Mouse (Mus musculus) heart, embryonic 12.5 days (tissue): ENCODE results near the gene Tmem235. TPM values are rescaled to one million over a fixed set of nuclear protein-coding genes. Genes with fewer than 3 reads are reported as not detected.
A peak's percentile ranks its signal among the peaks of the same experiment; 100 is the strongest.

Experiments
- ATAC-seq: fragments of 200-750 bp; cut with Nextera tagmentation; 2 replicates; pipeline ENCODE4 v1.8.0; 2017; ENCODE audit warnings: moderate TSS enrichment, moderate library complexity; ENCODE audit not compliant: insufficient number of reproducible peaks, low FRiP score
- H3K27ac ChIP-seq: fragments of 300-500 bp; sonication (generic); 2 replicates; pipeline ENCODE4 v1.5.1; 2016; ENCODE audit warnings: mild to moderate bottlenecking, moderate library complexity; ENCODE audit not compliant: poor library complexity, severe bottlenecking
- H3K27me3 ChIP-seq: fragments of 300-500 bp; sonication (generic); replicated peaks from 2 replicates; pipeline ENCODE4 v1.6.1; 2016; ENCODE audit warnings: mild to moderate bottlenecking, moderate library complexity
- H3K36me3 ChIP-seq: fragments of 300-500 bp; sonication (generic); 2 replicates; pipeline ENCODE4 v1.6.1; 2016; ENCODE audit warnings: mild to moderate bottlenecking, moderate library complexity
- H3K4me1 ChIP-seq: fragments of 300-500 bp; sonication (generic); replicated peaks from 2 replicates; pipeline ENCODE4 v1.6.1; 2016; ENCODE audit warnings: mild to moderate bottlenecking
- H3K4me2 ChIP-seq: fragments of 300-500 bp; sonication (generic); 2 replicates; pipeline ENCODE4 v1.6.1; 2016; ENCODE audit warnings: mild to moderate bottlenecking, moderate library complexity
- H3K4me3 ChIP-seq: fragments of 300-500 bp; sonication (generic); 2 replicates; pipeline ENCODE4 v1.5.1; 2016; ENCODE audit warnings: mild to moderate bottlenecking
- H3K9ac ChIP-seq: fragments of 300-500 bp; sonication (generic); 2 replicates; pipeline ENCODE4 v1.6.1; 2016; ENCODE audit warnings: mild to moderate bottlenecking, moderate library complexity
- H3K9me3 ChIP-seq: fragments of 300-500 bp; sonication (generic); replicated peaks from 2 replicates; pipeline ENCODE4 v1.6.1; 2016; ENCODE audit warnings: mild to moderate bottlenecking, moderate library complexity
- WGBS: fragments of 180-500 bp; shearing (Covaris S2); methylation state at CpG from one replicate; pipeline ENCODE4 v1.1.7; 2016; 5-methylcytosine and 5-hydroxymethylcytosine counted together
- polyA plus RNA-seq: library from polyadenylated mRNA; unstranded; fragments of >200 nt; fragmentation: Nextera tagmentation; extraction: Ambion mirVana; gene quantifications from 2 replicates; pipeline ENCODE4 v1.2.1, GENCODE M21; 2016

Gene Tmem235
- polyA plus RNA-seq, 1 experiment from 2014 or later, result not detected

DNA sequence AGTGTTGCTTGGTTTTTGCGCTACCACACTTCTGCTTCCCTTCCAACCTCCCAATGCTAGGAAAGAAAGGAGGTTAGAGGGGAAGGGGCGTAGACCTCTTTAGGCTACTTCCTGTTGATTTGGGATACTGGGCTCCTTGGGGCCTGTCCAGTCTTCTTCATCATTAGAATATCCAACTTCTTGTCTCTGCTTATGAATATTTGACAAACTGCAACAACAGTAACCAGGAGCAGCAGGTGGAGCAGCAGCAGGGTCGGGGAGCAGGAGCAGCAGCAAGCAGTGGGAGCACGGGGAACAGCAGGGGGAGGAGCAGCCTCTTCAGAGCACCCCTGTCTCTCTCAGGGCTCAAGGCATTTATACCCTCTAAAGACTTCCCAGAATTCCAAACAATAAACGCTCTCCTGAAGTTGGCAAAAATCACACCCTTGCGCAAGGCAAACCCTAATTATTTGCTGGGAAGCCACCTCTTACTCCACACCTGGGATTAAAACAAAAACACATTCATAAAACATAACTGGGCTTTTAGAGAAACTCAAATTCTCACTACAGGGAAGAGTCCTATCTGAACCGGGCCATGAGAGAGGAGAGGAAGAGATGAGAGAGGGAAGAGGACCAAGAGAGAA is 12.8 kb upstream of the Tmem235 start:
- no peaks in the 10 kb centered on the region for H3K27me3 ChIP-seq
- WGBS, result 74% methylated on average over 7 of the region's 7 CpGs
- peak overlapping the region; percentile 74; the same call in 1 of the 2 replicates for H3K4me3 ChIP-seq

DNA sequence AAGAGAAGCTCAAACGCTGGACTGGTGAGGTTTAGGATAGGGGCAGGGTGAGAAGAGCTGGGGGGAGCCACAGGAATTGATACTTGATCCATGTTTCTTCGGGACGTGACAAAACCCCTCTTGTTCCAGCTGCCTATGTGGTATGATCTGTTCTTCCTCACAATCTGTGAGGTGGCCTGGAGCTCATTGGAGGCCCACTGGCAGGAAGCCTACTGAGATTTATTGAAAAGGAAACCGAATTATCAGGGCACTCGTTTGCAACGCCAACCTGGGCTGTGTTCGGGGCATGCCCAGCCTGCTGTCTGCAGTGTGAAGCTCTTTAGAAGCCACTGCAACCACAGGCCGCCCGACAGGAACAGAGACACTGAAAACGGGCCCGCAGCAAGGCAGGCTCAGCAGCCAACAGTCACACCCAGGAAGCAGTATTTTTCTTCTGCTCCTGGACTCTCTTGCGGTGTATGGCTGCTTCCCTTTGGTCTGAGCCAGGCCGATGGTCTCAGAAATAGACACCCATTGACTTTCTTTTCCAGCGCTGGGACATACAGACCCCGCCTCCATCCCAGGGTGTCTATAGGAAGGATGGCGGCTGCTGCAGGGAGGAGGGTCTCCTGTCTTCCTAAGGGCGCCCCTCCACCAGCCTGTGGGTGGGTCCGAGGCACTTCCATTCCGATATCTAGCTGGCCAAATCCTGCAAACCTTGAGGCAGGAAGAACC is 12.1 kb upstream of the Tmem235 start:
- Histone ChIP-seq H3K36me3 (peaks cover 23% of the 10 kb centered on the region), H3K9ac (peak overlapping the region; percentile 85), H3K27me3 (no peaks in the 10 kb centered on the region), H3K27ac (peak overlapping the region; percentile 97), H3K4me3 (peak overlapping the region; percentile 74), H3K9me3 (no peaks in the 10 kb centered on the region), H3K4me1 (peaks cover 27% of the 10 kb centered on the region), H3K4me2 (peak overlapping the region; percentile 86)
- ATAC-seq, result peak; percentile 68
- WGBS, result 8% methylated on average over 19 of the region's 19 CpGs

More for the DNA sequence above, 12.8 kb upstream of the Tmem235 start:
- H3K36me3 ChIP-seq, result peaks cover 15% of the 10 kb centered on the region
- peaks cover 27% of the 10 kb centered on the region for H3K4me1 ChIP-seq
- peak overlapping the region; percentile 86 for H3K4me2 ChIP-seq
- no peaks in the 10 kb centered on the region for H3K9me3 ChIP-seq
- no peak for ATAC-seq
- peak overlapping the region; percentile 97 for H3K27ac ChIP-seq
- peak overlapping the region; percentile 85 for H3K9ac ChIP-seq

DNA sequence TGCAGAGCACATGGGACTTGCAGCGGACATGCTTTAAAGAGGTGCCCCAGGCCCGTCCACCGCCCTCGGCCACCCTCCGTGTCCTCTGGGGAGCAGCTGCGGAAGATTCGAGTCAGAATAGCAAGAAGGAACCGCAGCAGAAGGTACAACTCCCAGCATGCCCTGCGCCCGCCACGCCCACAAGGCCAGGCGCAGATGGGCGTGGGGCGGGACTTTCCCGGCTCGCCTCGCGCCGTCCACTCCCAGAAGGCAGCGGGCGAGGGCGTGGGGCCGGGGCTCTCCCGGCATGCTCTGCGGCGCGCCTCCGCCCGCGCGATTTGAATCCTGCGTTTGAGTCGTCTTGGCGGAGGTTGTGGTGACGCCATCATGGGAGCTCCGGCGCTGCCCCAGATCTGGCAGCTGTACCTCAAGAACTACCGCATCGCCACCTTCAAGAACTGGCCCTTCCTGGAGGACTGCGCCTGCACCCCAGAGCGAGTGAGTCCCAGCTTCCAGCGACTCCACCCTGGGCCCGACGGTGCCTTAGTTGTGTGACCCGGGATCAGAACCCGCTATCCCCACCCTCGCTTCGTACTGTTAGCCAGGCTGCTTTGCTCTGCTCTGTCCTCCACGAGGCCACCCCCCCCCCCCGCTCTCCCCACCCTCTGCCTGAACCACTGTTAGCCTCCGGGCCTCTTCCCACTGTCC is 11.4 kb upstream of the Tmem235 start, which contains the start of gene Birc5:
Gene Birc5, plus strand, starts transcription at position 267 of the 687 bp plus-strand sequence.
- H3K4me3 ChIP-seq, result peak within 1 kb of the TSS; percentile 74
- under 1% methylated on average over 51 of the region's 51 CpGs for WGBS
- H3K4me1 ChIP-seq, result peaks cover 27% of the 10 kb centered on the region
- peak; percentile 96 for ATAC-seq
- H3K9me3 ChIP-seq, result no peaks in the 10 kb centered on the region
- H3K9ac ChIP-seq, result peak within 1 kb of the TSS; percentile 85
- peak within 1 kb of the TSS; percentile 97 for H3K27ac ChIP-seq
- H3K4me2 ChIP-seq, result peak within 1 kb of the TSS; percentile 86
- H3K36me3 ChIP-seq, result peaks cover 30% of the 10 kb centered on the region
- no peaks in the 10 kb centered on the region for H3K27me3 ChIP-seq

DNA sequence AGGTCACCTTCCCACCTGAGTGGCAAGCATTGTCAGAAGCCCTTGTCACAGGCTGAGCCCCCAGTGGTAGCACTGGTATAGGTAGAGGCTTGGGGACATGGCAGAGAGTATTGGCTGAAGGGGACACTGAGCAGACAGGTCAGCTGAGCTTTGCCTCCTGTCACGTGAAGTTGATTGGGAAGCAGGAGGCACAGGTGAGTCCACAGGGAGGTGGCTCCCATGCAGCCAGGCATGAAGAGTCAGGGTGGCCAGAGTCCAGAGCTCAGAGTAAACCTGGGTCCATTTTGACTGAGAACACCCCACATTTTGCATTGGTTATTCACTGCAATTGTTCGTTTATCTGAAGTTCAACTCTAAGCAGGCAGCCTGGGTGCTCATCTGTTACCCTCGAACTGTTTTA is 7.7 kb upstream of the Tmem235 start:
- H3K36me3 ChIP-seq, result peaks cover 63% of the 10 kb centered on the region
- H3K4me3 ChIP-seq, result no peak overlapping the region
- H3K4me1 ChIP-seq, result peaks cover 23% of the 10 kb centered on the region
- no peak for ATAC-seq
- no peak overlapping the region for H3K9ac ChIP-seq
- no peak overlapping the region for H3K4me2 ChIP-seq
- WGBS, result 91% methylated on average over 3 of the region's 3 CpGs
- no peaks in the 10 kb centered on the region for H3K27me3 ChIP-seq
- no peaks in the 10 kb centered on the region for H3K9me3 ChIP-seq
- no peak overlapping the region for H3K27ac ChIP-seq

DNA sequence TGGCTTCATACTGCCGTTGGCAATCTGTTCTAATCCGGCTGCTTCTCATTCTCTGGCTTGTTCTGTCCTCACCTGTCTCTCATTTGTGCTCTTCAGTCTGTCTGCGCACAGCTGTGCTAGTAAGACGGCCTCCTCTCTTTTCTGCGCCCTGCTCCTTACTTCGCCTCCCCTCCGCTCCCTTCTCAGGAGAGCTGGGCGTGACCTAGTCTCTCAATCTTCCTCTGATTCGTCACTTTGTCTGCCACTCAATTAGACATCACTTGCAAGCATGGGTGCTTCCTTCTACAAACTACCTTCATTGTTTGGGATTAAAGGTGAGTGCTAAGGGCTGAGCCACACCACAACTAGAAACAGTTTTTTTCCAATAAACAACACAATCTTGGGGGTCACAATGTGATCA is 6.3 kb upstream of the Tmem235 start:
- peaks cover 65% of the 10 kb centered on the region for H3K36me3 ChIP-seq
- ATAC-seq, result no peak
- no peak overlapping the region for H3K27ac ChIP-seq
- H3K4me3 ChIP-seq, result no peak overlapping the region
- H3K9me3 ChIP-seq, result no peaks in the 10 kb centered on the region
- H3K4me1 ChIP-seq, result peaks cover 17% of the 10 kb centered on the region
- WGBS, result 88% methylated on average over 9 of the region's 9 CpGs
- H3K9ac ChIP-seq, result no peak overlapping the region
- H3K27me3 ChIP-seq, result peaks cover 13% of the 10 kb centered on the region
- H3K4me2 ChIP-seq, result no peak overlapping the region

DNA sequence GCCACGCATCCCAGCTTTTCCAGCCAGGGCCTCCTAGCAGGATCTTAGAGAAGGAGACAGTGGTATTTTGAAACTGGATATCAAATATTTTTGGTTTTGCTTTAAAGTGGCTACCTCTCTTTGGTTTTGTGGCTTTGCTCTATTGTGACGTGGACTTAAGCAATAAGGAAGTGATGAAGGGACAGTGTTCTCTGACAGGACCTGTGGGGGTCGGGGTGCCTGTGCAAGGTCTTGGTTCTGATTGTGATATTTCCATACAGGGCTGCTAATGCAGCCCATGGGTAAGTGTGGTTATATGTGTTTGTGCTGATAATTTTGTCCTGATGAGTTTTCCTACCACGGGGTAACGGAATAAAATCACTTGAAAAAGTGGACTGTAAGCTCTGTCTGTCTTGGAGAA is 5.2 kb upstream of the Tmem235 start:
- Histone ChIP-seq H3K4me2 (no peak overlapping the region), H3K9me3 (no peaks in the 10 kb centered on the region), H3K9ac (no peak overlapping the region), H3K27me3 (peaks cover 24% of the 10 kb centered on the region), H3K36me3 (peaks cover 65% of the 10 kb centered on the region), H3K4me3 (no peak overlapping the region), H3K4me1 (peaks cover 12% of the 10 kb centered on the region), H3K27ac (no peak overlapping the region)
- 93% methylated on average over 5 of the region's 5 CpGs for WGBS
- ATAC-seq, result no peak

DNA sequence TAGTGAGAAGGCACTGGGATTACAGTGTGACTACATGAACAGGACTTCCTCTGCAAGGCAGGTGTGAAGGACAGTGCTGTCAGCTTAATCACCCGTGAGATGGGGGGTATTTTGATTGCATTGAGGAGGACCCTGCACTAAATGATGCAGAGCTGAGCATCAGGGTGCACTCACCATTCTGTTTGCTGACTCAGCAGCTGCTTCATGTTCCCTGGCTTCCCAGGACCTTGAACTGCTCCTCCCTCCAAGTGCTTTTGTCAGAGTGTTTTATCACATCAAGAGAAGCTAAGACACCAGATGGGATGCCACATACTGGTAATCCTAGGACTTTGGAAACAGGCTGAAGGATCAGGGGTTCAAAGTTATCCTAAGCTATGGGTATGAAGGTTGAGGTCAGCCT is 4.6 kb upstream of the Tmem235 start:
- Histone ChIP-seq H3K9ac (no peak overlapping the region), H3K36me3 (peaks cover 63% of the 10 kb centered on the region), H3K4me3 (no peak overlapping the region), H3K4me1 (peaks cover 12% of the 10 kb centered on the region), H3K9me3 (no peaks in the 10 kb centered on the region), H3K27me3 (peaks cover 30% of the 10 kb centered on the region), H3K27ac (no peak overlapping the region), H3K4me2 (no peak overlapping the region)
- 71% methylated on average over 1 of the region's 1 CpGs for WGBS
- no peak for ATAC-seq

DNA sequence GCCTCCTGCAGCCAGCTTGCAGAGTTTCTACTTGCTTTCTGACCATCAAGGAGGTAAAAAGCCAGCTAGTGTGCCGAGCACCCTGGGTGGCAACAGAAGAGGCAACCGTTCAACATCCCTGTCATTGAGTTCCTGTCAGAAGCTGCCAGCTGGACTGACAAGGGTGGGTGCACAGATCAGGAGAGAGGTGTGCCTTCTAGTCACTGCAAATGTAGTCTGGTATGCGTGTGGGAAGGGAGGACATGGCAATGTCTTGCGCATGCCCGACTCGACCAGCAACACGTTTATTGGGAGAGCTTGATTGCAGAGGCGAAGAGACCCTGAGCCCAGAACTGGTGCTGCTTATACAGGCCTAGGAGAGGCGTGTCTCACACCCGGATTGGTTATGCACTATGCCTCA is 3.1 kb upstream of the Tmem235 start:
- no peak overlapping the region for H3K4me2 ChIP-seq
- ATAC-seq, result no peak
- peaks cover 52% of the 10 kb centered on the region for H3K36me3 ChIP-seq
- H3K27me3 ChIP-seq, result peaks cover 45% of the 10 kb centered on the region
- H3K4me3 ChIP-seq, result no peak overlapping the region
- WGBS, result 94% methylated on average over 10 of the region's 10 CpGs
- H3K9ac ChIP-seq, result no peak overlapping the region
- H3K4me1 ChIP-seq, result peaks cover 10% of the 10 kb centered on the region
- no peak overlapping the region for H3K27ac ChIP-seq
- H3K9me3 ChIP-seq, result no peaks in the 10 kb centered on the region

DNA sequence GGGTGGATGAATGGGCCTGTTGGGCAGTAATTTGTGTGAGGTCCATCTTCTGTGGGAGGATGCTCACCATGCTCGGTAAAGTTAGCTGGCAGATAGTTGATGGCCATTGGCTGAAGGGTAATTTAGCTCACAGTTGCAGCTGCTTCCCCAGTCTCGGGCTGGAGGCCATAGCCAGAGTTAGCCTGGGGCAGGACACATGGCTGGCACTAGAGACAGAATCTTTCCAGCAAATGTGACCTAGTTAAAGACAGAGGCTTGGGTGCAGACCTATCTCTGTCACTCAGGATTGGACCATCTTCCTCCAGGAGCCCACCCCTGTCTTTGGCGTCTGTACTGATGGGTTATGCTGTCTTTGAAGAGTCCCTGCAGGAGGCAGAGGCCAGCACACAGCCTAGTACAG is 2.2 kb upstream of the Tmem235 start:
- ATAC-seq, result no peak
- H3K9me3 ChIP-seq, result no peaks in the 10 kb centered on the region
- no peak overlapping the region for H3K9ac ChIP-seq
- H3K27me3 ChIP-seq, result peaks cover 55% of the 10 kb centered on the region
- peaks cover 43% of the 10 kb centered on the region for H3K36me3 ChIP-seq
- H3K27ac ChIP-seq, result no peak overlapping the region
- peaks cover 10% of the 10 kb centered on the region for H3K4me1 ChIP-seq
- H3K4me3 ChIP-seq, result no peak overlapping the region
- no peak overlapping the region for H3K4me2 ChIP-seq
- WGBS, result 54% methylated on average over 3 of the region's 3 CpGs

DNA sequence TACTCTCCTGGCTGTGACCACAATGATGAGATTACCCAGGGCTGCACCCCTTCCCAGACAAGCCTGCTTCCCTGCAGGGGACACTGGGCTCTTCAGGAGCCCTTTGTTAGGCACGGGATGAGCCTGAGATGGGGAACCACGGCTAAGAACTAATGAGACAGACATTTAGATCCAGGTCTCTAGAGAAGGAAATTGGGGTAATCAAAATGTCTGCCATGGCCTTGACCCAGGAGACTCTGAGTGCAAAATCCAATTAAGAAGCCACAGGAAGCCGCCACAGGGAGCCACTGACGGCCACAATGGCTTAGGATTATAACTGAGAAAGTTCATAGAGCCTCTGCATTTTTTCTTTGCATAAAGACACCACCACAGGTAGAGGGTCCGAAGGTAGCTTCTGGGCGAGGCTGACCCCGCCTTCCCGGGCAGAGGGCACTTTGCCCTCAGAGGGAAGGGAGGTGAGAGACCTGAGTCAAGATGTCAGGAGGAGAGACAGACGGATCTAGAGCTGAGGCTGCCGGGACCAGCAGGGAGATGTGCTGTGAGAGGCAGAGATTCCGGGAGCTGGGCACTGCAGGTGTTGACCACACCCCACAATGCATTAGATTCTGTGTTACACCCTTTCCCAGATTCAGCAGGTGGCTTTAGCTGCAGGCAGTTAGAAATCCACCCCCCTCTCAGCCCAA is 2.8 kb downstream of the Tmem235 start:
- Histone ChIP-seq H3K27me3 (peaks cover 80% of the 10 kb centered on the region), H3K9me3 (no peaks in the 10 kb centered on the region), H3K27ac (no peak overlapping the region), H3K4me2 (no peak overlapping the region), H3K36me3 (no peaks in the 10 kb centered on the region), H3K4me1 (peaks cover 10% of the 10 kb centered on the region), H3K4me3 (no peak overlapping the region), H3K9ac (no peak overlapping the region)
- no peak for ATAC-seq
- 33% methylated on average over 11 of the region's 11 CpGs for WGBS

DNA sequence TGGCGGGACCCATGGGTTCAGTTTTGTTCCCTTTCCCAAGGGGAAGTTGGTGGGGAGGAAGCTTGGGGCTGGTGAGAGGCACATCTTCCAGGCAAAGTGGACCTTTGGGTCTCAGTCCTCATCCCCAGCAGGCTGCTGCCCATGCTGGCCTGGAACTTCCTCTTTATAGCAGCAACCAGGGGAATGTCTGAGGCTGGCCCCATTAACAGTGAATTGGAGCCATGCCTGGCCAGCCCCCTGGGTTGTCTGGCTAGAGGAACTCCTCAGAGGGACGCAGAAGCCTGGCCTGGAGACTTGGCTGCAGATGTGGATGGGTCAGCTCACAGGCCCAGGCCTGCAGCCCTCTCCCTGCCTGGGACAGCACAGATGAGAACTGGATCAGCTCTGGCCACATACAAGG is 4.3 kb downstream of the Tmem235 start:
- Histone ChIP-seq H3K4me2 (no peak overlapping the region), H3K27me3 (peaks cover 66% of the 10 kb centered on the region), H3K4me1 (peaks cover 10% of the 10 kb centered on the region), H3K9ac (no peak overlapping the region), H3K27ac (no peak overlapping the region), H3K36me3 (no peaks in the 10 kb centered on the region), H3K9me3 (no peaks in the 10 kb centered on the region), H3K4me3 (no peak overlapping the region)
- WGBS, result 61% methylated on average over 2 of the region's 2 CpGs
- no peak for ATAC-seq
